Mouse (Mus musculus): Measurements from ENCODE around the gene Lsm4. TPM values are rescaled to one million over a fixed set of nuclear protein-coding genes. Genes with fewer than 3 reads are reported as not detected.

The Lsm4 gene
- polyA plus RNA-seq, 1 experiment from 2014 or later, result 269 TPM

DNA sequence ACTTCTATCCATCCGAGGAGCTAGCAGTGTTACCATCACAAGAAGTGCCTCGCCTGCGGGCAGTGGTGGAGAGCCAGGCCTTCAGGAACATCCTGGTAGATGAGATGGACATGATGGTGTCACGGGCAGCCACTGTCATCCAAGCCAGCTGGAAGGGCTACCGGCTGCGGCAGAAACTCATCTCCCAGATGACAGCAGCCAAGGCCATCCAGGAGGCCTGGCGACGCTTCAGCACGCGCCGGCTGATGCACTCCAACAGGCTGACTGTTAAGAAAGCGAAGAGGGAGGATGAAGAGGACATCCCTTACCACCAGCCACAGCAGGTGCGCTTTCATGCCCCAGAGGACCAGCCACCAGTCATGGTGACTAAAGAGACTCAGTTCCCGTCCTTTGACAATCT, 35.2 kb downstream of the Lsm4 start:
- Histone ChIP-seq H3K27ac (no peak overlapping the region), H3K4me2 (no peak overlapping the region), H3K9me3 (replicated peaks) (no peaks in the 10 kb centered on the region), H3K9ac (no peak overlapping the region), H3K27me3 (replicated peaks) (peaks cover 17% of the 10 kb centered on the region), H3K4me3 (no peak overlapping the region), H3K36me3 (no peaks in the 10 kb centered on the region), H3K4me1 (no peaks in the 10 kb centered on the region)
- 73% methylated on average over 14 of the region's 14 CpGs for WGBS (ENCODE audit: insufficient replicate concordance)
- no peak for ATAC-seq

DNA sequence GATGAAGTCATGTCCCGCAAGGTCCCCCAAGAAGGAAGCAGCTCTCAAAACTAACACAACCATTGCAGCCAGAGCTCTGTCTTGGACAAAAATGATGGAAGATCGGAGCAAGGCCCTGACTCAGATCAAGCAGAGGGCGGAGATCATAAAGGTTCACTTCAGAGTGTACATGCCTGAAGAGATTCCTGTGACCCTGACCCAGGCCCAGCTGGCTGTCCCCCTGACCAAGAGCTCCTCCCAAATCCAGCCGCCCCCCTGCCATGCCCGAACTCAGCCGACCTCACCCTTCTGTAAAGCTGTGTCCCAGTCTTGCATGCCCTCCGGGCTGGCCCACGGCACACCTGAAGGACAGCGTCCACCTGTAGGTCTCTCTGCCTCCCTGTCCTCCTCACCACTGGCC, 36.7 kb downstream of the Lsm4 start:
- no peaks in the 10 kb centered on the region for H3K9me3 ChIP-seq (replicated peaks)
- H3K9ac ChIP-seq, result no peak overlapping the region
- H3K27ac ChIP-seq, result no peak overlapping the region
- no peak overlapping the region for H3K4me2 ChIP-seq
- H3K36me3 ChIP-seq, result no peaks in the 10 kb centered on the region
- 79% methylated on average over 9 of the region's 9 CpGs for WGBS (ENCODE audit: insufficient replicate concordance)
- H3K4me1 ChIP-seq, result no peaks in the 10 kb centered on the region
- H3K4me3 ChIP-seq, result no peak overlapping the region
- H3K27me3 ChIP-seq (replicated peaks), result peaks cover 17% of the 10 kb centered on the region
- no peak for ATAC-seq

DNA sequence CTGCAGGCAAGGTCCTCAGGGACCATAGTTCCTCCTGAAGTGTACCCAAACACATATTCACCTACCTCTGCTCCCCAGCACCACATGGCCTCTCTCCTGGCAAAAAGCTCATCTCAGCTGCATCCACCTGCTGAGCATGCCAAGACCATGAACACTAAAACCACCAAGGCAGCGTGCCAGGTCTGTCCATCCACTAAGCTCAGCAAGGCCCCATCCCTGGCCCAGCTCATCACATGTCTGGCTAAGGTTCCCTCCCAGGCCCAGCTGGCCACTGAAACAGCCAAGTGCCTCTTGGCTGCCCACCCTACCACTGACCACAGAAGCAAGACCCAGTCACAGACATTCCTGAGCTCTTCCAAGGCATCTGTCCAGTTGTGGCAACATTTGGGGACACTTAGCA, 37.2 kb downstream of the Lsm4 start:
- Histone ChIP-seq H3K9ac (no peak overlapping the region), H3K4me1 (no peaks in the 10 kb centered on the region), H3K27ac (no peak overlapping the region), H3K36me3 (no peaks in the 10 kb centered on the region), H3K4me3 (no peak overlapping the region), H3K4me2 (no peak overlapping the region), H3K9me3 (replicated peaks) (no peaks in the 10 kb centered on the region), H3K27me3 (replicated peaks) (peaks cover 19% of the 10 kb centered on the region)
- WGBS (ENCODE audit: insufficient replicate concordance), result 63% methylated on average over 1 of the region's 1 CpGs
- ATAC-seq, result no peak

DNA sequence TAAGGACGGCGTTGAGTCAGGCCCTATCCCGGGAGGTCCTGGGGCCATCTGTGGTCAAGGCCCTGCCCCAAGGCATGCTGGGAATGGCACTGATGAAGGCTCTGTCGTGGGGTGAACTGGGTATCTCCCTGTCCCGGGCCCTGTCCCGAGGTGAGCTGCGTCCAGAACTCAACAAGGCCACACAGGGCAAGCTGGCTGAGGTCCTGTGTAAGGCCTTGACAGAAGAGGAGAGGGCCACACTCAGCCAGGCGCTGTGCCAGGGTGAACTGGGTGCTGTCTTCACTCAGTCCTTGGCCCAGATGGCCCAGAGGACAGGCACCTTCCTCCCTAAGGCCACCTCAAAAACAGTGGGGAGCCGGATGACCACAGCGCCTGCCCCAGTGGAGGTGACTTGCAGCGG, 38.0 kb downstream of the Lsm4 start:
- H3K4me1 ChIP-seq, result no peaks in the 10 kb centered on the region
- H3K4me3 ChIP-seq, result no peak overlapping the region
- H3K27me3 ChIP-seq (replicated peaks), result peaks cover 22% of the 10 kb centered on the region
- no peaks in the 10 kb centered on the region for H3K36me3 ChIP-seq
- WGBS (ENCODE audit: insufficient replicate concordance), result 66% methylated on average over 11 of the region's 11 CpGs
- H3K9me3 ChIP-seq (replicated peaks), result no peaks in the 10 kb centered on the region
- no peak overlapping the region for H3K9ac ChIP-seq
- no peak overlapping the region for H3K4me2 ChIP-seq
- no peak for ATAC-seq
- H3K27ac ChIP-seq, result no peak overlapping the region

DNA sequence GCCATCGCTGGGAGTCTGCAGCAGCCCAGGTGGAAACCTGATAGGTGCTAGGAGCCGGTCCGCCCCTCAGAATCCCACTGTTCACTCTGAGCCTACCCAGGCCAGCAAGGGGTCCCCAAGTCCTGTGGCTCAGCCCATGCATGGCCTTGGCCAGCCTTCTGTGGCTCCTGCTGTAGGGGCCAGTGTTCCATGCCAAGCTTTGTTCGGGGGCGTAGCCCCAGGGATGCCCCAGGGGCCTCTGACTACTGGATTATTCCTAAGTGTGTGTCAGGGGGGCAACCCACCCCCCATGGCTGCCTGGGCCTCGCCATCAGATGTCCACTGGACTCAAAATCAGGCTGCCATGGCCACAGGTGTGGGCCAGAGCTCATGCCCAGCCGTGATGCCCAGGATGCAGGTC, 40.9 kb downstream of the Lsm4 start:
- 62% methylated on average over 7 of the region's 7 CpGs for WGBS (ENCODE audit: insufficient replicate concordance)
- H3K4me1 ChIP-seq, result peaks cover 3% of the 10 kb centered on the region; the same call in 1 of the 2 replicates
- ATAC-seq, result no peak
- H3K27me3 ChIP-seq (replicated peaks), result peaks cover 41% of the 10 kb centered on the region
- no peaks in the 10 kb centered on the region for H3K9me3 ChIP-seq (replicated peaks)
- no peak overlapping the region for H3K4me3 ChIP-seq
- H3K9ac ChIP-seq, result no peak overlapping the region
- no peak overlapping the region for H3K27ac ChIP-seq
- no peak overlapping the region for H3K4me2 ChIP-seq
- H3K36me3 ChIP-seq, result no peaks in the 10 kb centered on the region

DNA sequence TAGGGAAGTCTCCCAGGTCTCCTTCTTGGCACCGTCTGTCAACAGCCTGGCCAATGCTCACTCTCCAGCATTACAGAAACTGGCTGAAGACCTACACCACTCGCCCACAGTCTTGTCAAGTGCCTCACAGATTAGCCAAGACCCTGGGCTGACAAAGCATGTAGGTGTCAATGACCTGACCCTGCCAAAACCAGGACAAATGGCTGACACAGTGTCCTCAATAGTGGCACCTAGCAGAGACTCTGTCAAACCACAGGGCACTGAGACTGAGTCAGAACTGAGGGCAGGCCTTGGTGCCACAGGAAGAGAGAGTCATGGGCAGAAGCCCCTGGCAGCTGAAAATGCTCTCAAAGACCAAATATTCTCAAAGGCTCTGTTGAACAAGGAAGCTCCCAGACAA, 42.0 kb downstream of the Lsm4 start:
- no peak for ATAC-seq
- Histone ChIP-seq H3K36me3 (no peaks in the 10 kb centered on the region), H3K4me1 (peaks cover 3% of the 10 kb centered on the region; the same call in 1 of the 2 replicates), H3K27me3 (replicated peaks) (peaks cover 43% of the 10 kb centered on the region), H3K9ac (no peak overlapping the region), H3K9me3 (replicated peaks) (no peaks in the 10 kb centered on the region), H3K4me3 (no peak overlapping the region), H3K27ac (no peak overlapping the region), H3K4me2 (no peak overlapping the region)
- WGBS (ENCODE audit: insufficient replicate concordance), result 38% methylated on average over 2 of the region's 2 CpGs

DNA sequence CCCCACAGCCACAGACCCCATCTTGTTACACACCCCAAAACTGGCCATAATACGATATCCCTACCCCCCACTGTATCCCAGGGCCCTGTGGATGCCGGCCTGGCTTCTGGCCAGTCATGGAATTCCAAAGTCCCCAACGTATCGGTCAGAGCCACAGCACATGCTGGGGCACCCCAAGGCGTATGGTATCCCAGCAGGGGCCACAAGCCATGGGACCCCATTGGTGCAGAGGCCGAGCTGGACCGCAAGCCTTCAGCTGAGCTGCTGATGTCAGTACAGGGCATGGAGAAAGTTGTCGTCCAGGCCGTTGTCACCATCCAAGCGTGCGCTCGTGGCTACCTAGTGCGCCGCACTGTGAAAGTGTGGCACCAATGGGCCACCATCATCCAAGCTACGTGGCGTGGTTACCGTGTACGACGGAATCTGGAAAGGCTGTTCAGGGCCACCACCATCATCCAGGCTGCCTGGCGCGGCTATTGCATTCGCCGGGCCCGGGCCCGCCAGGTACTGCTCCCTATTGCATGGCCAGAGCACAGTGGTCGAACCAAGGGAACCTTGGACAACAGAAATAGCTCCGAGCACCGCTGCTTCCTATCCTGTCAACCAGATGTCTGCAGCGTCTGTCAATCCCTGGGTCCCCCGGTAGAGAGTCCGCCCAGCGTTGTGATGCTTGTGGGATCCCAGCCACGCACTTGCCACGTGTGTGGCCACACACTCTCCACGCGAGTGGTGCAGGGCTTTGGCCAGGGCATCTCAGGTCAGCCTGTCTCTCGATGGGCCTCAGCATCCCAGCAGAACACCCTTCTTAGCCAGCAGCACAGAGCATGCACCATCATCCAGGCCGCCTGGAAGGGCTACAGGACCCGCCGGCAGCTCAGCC, 43.7 kb downstream of the Lsm4 start:
- peaks cover 36% of the 10 kb centered on the region for H3K27me3 ChIP-seq (replicated peaks)
- ATAC-seq, result no peak
- H3K4me1 ChIP-seq, result peaks cover 3% of the 10 kb centered on the region; the same call in 1 of the 2 replicates
- no peak overlapping the region for H3K9ac ChIP-seq
- no peak overlapping the region for H3K4me3 ChIP-seq
- no peaks in the 10 kb centered on the region for H3K9me3 ChIP-seq (replicated peaks)
- no peak overlapping the region for H3K4me2 ChIP-seq
- H3K36me3 ChIP-seq, result no peaks in the 10 kb centered on the region
- H3K27ac ChIP-seq, result no peak overlapping the region
- 68% methylated on average over 40 of the region's 40 CpGs for WGBS (ENCODE audit: insufficient replicate concordance)

DNA sequence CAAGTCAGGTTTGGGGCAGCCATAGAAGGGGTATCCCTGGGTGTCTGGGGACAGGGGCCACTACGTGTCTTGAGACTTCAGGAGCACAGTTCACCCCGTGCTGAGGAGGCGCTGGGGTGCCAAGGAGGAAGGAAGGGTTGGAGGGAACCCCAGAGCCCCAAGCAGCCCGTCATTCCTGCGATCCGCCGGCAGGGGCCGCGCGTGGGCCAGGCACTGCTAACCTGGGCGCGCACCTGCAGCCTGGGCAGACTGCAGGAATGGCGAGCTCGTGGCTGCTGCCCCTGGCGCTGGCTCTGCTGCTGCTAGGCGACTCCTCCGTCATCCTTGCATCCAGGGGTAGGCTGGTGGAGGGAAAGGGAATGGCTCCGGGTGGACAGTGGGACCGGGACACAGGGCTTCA, 45.2 kb downstream of the Lsm4 start, which contains the start of gene Gm3336:
Gene Gm3336 (plus strand): TSS at position 247 of the 400 bp plus-strand sequence.
- H3K4me2 ChIP-seq, result peak within 1 kb of the TSS; percentile 20; the same call in 1 of the 2 replicates
- H3K9me3 ChIP-seq (replicated peaks), result no peaks in the 10 kb centered on the region
- H3K9ac ChIP-seq, result no peak within 1 kb of the TSS
- H3K4me1 ChIP-seq, result peaks cover 3% of the 10 kb centered on the region; the same call in 1 of the 2 replicates
- peaks cover 36% of the 10 kb centered on the region for H3K27me3 ChIP-seq (replicated peaks)
- H3K27ac ChIP-seq, result no peak within 1 kb of the TSS
- no peaks in the 10 kb centered on the region for H3K36me3 ChIP-seq
- no peak within 1 kb of the TSS for H3K4me3 ChIP-seq
- ATAC-seq, result peak; percentile 35
- 3% methylated on average over 19 of the region's 19 CpGs for WGBS (ENCODE audit: insufficient replicate concordance)

DNA sequence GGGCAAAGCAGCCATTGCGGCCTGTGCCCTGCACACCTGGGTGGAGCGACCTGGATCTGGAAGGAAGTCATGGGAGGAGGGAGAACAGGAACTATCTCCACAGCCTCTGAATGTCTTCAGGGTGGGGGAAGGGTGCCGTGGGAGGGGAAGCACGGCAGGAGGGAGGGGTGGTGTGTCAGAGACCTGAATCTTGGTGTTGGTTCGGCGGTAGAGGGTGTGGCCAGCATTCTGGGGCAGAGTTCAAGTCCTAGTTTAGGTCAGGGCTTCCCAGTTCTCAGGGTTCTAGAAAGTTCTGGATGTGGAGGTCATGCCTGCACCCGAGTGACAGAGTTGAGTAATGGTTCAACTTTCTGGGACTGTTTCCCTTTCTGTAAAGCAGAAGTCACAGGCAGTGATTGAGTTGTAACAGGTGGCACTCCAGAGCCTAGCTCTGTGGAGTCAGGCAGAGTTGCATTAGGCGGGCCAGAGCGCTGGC, 46.8 kb downstream of the Lsm4 start:
- ATAC-seq, result no peak
- Histone ChIP-seq H3K4me2 (no peak overlapping the region), H3K27me3 (replicated peaks) (peaks cover 48% of the 10 kb centered on the region), H3K9ac (no peak overlapping the region), H3K9me3 (replicated peaks) (no peaks in the 10 kb centered on the region), H3K4me3 (no peak overlapping the region), H3K4me1 (peaks cover 3% of the 10 kb centered on the region; the same call in 1 of the 2 replicates), H3K36me3 (no peaks in the 10 kb centered on the region), H3K27ac (no peak overlapping the region)
- WGBS (ENCODE audit: insufficient replicate concordance), result 36% methylated on average over 9 of the region's 9 CpGs

DNA sequence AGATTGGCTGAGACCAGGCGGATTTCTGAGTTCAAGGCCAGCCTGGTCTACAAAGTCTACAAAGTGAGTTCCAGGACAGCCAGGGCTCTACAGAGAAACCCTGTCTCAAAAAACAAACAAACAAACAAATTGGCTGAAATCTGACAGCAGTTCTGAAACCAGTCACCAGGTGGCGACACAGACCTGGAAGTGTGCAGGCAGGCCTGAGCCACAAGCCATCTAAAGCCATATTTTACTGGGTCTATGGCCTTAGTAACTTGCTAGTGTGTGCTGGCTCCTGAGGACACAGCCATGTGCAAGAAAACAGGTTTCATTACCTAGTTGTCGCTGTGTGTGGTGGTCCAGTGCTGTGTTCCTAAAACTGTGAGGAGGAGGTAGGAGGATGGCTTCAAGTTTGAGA, 47.7 kb downstream of the Lsm4 start:
- Histone ChIP-seq H3K27me3 (replicated peaks) (peaks cover 49% of the 10 kb centered on the region), H3K4me2 (no peak overlapping the region), H3K4me1 (peaks cover 3% of the 10 kb centered on the region; the same call in 1 of the 2 replicates), H3K27ac (no peak overlapping the region), H3K36me3 (no peaks in the 10 kb centered on the region), H3K9me3 (replicated peaks) (no peaks in the 10 kb centered on the region), H3K9ac (no peak overlapping the region), H3K4me3 (no peak overlapping the region)
- ATAC-seq, result no peak
- 5% methylated on average over 3 of the region's 3 CpGs for WGBS (ENCODE audit: insufficient replicate concordance)

DNA sequence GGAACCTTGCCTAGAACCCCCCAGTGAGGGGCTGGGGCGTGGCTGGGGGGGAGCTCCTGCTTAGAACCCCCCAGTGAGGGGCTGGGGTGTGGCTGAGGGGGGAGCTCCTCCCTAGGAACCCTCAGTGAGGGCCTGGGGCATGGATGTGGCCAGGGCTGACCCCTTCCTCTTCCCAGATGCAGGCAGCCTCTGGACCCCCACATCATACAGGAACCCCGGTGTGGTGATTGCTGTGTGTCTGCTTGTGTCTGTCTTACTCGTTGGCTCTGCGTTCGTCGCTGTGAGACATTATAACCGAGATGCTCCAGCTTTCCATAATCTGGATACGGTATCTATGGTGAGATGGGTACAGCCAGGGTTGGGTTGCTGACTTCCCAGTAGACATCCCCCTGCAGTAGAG, 48.6 kb downstream of the Lsm4 start:
- 74% methylated on average over 8 of the region's 8 CpGs for WGBS (ENCODE audit: insufficient replicate concordance)
- Histone ChIP-seq H3K27ac (no peak overlapping the region), H3K4me2 (no peak overlapping the region), H3K9ac (no peak overlapping the region), H3K4me1 (peaks cover 3% of the 10 kb centered on the region; the same call in 1 of the 2 replicates), H3K9me3 (replicated peaks) (no peaks in the 10 kb centered on the region), H3K27me3 (replicated peaks) (peaks cover 54% of the 10 kb centered on the region), H3K4me3 (no peak overlapping the region), H3K36me3 (no peaks in the 10 kb centered on the region)
- no peak for ATAC-seq

DNA sequence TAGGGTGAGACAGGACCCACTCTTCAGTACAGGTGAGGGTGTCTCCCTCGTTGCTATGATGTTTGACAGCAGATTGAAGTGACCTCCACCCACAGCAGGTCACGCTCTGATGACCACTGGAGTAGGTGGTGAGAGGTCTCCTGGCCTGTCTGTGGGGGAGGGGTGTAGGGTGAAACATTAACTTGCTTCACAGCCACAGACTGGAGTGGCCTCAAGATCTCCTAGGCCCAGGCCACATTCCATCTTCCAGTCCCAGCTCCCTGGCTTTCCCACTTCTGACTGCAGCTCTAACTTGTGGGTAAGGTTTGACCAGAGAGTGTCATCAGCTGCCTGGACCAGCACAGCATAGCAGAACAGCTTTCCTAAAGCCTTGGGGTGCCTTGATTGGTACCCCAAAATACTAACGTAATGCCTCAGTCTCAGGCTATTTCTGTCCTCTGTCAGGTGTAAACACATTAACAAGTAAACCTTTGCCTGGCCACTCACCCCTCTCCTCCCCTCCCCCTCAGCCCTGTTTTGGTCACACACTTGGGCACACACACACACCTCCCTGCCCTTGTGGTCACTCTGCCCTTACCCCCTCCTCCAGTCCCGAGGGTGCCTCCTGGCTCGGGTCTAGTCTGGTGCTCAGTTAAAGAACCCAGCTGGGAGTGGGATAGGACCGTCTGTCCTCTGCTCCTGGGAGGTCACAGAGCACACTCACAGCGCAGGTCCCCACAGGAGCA, 50.6 kb downstream of the Lsm4 start, which contains the start of gene Pde4c:
Gene Pde4c (plus strand): TSS at position 235 of the 725 bp plus-strand sequence.
- Histone ChIP-seq H3K9ac (no peak within 1 kb of the TSS; the same call in 1 of the 2 replicates), H3K4me3 (no peak within 1 kb of the TSS)

More for the DNA sequence above, 50.6 kb downstream of the Lsm4 start, which contains the start of gene Pde4c:
- Histone ChIP-seq H3K27me3 (replicated peaks) (peaks cover 54% of the 10 kb centered on the region), H3K9me3 (replicated peaks) (no peaks in the 10 kb centered on the region), H3K36me3 (no peaks in the 10 kb centered on the region), H3K4me1 (peaks cover 9% of the 10 kb centered on the region; the same call in 1 of the 2 replicates), H3K27ac (peak within 1 kb of the TSS; percentile 73), H3K4me2 (no peak within 1 kb of the TSS; the same call in 1 of the 2 replicates)
- WGBS (ENCODE audit: insufficient replicate concordance), result 50% methylated on average over 7 of the region's 7 CpGs
- peak; percentile 52 for ATAC-seq
